Mouse (Mus musculus) layer of hippocampus, postnatal 36 days (tissue): ENCODE measurements around the gene Olfr993. TPM values are rescaled to one million over a fixed set of nuclear protein-coding genes. Genes with fewer than 3 reads are reported as not detected.

Experiments
- DNase-seq, 2 experiments: peaks; one replicate each; pipeline ENCODE4 v3.0.0; 2022
- total RNA-seq, 2 experiments: library from RNA; stranded (reverse); gene quantifications; 2 replicates each; pipeline ENCODE4 v1.2.3; 2021

The Olfr993 gene
- total RNA-seq, result not detected

DNA sequence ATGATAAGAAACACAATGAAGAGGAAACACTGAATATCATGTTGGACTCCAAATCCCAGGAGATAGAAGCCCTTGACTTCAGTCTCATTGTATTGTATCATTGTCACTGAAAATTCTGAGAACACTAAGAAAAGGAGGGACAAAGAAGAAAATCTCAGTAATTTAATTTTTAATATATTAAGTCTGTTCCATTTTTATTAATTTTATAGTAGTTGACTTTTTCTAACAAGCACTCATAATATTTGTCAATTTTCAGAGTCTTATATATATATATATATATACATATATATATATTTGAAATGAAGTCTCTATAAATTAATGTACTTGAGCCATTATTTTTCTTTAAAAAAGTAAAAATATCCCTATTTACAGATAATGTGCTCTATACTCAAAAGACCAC is at the start of gene Olfr993:
Olfr993 (minus strand) TSS at position 101 of the 400 bp plus-strand sequence.
- DNase-seq, result no peak

DNA sequence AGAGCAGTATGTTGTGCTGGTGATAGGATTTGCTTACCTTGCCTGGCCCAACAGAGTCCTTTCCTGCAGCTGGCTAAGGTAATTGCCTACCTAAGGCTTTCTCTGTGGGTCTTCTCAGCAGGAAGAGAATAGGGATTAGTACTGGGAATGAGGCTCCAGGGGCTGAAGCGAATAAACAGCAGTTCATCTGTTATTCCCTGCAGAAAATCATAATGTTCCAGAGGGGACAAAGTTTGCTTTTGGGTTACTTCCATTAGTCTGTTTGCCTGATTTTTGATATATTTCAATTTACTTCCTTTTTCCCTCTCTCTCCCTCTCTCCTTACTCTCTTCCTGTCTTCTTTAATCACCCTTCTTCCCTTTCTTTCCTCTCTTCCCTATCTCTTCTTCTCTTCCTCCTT is 28.9 kb upstream of the Olfr993 start, which contains the start of gene Olfr995:
Olfr995 (minus strand) TSS at position 101 of the 400 bp plus-strand sequence.
- no peak for DNase-seq

DNA sequence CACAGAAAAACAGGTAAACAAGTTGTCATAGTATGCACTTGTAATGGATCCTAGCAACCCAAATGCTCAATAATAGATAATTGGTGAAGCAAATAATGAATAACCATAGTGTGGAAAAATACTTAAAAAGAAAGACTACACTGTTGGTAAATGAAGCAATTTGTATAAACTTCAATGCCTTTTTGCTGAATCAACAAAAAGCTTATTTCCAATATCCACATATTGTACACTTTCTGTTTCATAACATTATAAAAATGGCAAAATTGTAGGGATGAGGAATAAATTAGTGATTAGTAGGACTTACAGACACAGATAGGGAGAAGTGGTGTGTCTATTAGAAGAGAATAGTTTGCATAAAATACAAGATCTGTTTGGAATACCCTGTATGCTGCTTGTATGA is 27.9 kb upstream of the Olfr993 start:
- DNase-seq, result no peak

DNA sequence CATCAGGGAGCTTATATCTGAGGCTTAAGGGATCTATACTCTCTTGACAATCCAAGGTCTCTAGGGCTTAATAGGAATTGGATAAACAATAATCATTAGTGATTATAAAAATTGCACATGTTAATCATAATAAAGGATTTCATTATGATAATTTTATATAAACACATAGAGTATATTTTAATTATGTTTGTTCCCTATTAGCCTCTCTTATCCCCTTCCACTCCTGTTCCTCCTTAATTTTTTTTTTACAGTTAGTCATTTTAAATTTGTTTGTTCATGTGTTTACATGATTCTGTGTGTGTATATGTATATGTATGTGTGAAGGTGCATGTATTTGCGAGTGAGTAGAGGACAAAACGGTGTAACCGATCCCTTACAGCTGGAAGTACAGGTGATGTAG is 21.7 kb upstream of the Olfr993 start, which contains the start of gene Olfr994:
Olfr994 (minus strand) TSS at position 101 of the 400 bp plus-strand sequence.
- DNase-seq, result no peak

DNA sequence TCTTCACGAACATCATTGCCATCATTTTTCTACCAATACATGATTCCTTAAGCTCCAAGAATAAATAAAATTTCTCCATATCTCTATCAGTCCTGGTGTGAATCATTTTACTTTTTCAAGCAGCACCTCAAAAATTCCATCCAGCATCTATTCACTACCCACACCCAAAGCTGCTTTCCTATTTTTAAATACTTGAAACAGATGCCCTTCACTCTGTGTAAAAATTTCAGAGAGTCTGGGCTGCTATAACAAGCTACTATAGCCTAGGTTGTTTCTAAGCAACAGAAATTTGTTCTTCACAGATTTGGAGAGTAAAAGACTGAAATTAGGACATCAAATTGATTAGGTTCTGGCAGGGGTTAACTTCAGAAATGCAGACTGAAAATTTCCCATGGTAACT is 11.2 kb upstream of the Olfr993 start:
- DNase-seq, result no peak

DNA sequence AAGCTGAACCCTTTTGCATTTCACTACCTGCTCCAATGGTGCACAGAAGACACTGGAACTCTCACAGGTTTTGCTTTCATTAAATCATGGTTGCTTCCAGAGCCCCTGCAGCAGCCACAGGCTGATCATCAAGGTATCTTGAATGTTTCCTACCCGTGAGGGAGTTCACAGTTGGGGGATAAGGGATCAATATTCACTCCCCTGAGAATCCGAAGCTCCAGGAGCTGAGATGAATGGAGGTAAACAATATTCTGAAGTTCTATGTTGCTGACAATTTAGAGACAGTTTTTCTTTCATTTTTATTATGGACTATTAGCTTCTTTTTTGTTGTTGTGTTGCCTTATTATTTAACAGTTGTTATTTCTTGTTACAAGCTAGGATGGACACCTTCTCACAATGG is 5.3 kb downstream of the Olfr993 start, which contains the start of gene Olfr992:
Olfr992 (minus strand) TSS at position 101 of the 400 bp plus-strand sequence.
- DNase-seq, result no peak

Other genes starting within 250 kb of the Olfr993 start
- gene Lrrc55, start 217.7 kb downstream of the Olfr993 start, total RNA-seq, result 10 to 100 TPM; 12.5 to 14.7 TPM
- not detected for gene Olfr987, start 75.6 kb downstream of the Olfr993 start, total RNA-seq
- gene Olfr988, start 51.6 kb downstream of the Olfr993 start, total RNA-seq, result not detected
- not detected for gene Olfr992, start 5.4 kb downstream of the Olfr993 start, total RNA-seq
- not detected for gene Olfr994, start 21.6 kb upstream of the Olfr993 start, total RNA-seq
- gene Olfr995, start 28.8 kb upstream of the Olfr993 start, total RNA-seq, result not detected
- gene 4833423E24Rik, start 104.1 kb upstream of the Olfr993 start, total RNA-seq, result under 1 TPM in 1 of 2 experiments, not detected in 1; 0.25 TPM
- not detected for gene Olfr996, start 164.3 kb upstream of the Olfr993 start, total RNA-seq
- gene Olfr998, start 174.1 kb upstream of the Olfr993 start, total RNA-seq, result not detected
- gene Olfr1000, start 197.0 kb upstream of the Olfr993 start, total RNA-seq, result not detected
- not detected for gene Olfr1002, start 235.8 kb upstream of the Olfr993 start, total RNA-seq
- not detected for gene Olfr154, start 249.6 kb upstream of the Olfr993 start, total RNA-seq